In genomic region chr9:111153026-111153425, GRCm38 (mm10) we compare ENCODE assay signal across 25 mouse cellular contexts.
"Had no signal": no experiment of that assay in that cellular context is flagged by ENCODE, and none has a peak within 500 bp of the region (broad histone marks: within the 10 kb centered on the region; RNA-seq: fewer than 3 reads in every experiment).

No protein-coding gene starts in this region.

- H3K4me3 ChIP-seq: layer of hippocampus, adult 2 months; limb, embryonic 10.5 days; limb, embryonic 13.5 days; liver, embryonic 12.5 days; liver, embryonic 15.5 days; lung, embryonic 15.5 days; megakaryocyte, embryonic 14.5 days; midbrain, embryonic 10.5 days; midbrain, embryonic 13.5 days; myocyte; neural tube, embryonic 13.5 days had no signal

- H3K4me2 ChIP-seq: limb, embryonic 13.5 days; liver, embryonic 12.5 days; liver, embryonic 15.5 days; lung, embryonic 15.5 days; midbrain, embryonic 13.5 days; neural tube, embryonic 13.5 days had no signal

- H3K4me1 ChIP-seq: midbrain, embryonic 13.5 days had no signal

- H3K27me3 ChIP-seq: limb, embryonic 13.5 days; liver, embryonic 12.5 days; liver, embryonic 15.5 days; lung, embryonic 15.5 days; megakaryocyte, embryonic 14.5 days; midbrain, embryonic 13.5 days; neural tube, embryonic 13.5 days had no signal

- H3K27ac ChIP-seq: layer of hippocampus, adult 2 months; limb, embryonic 10.5 days; limb, embryonic 13.5 days; liver, embryonic 12.5 days; liver, embryonic 15.5 days; lung, embryonic 15.5 days; midbrain, embryonic 10.5 days; midbrain, embryonic 13.5 days; neural tube, embryonic 13.5 days; stomach, postnatal 0 days had no signal

- DNase-seq: kidney, adult 9 months; kidney, postnatal 14 days; layer of hippocampus, adult 9-11 months; liver; lung, adult 18-20 months; lung, postnatal 10 days; lung, postnatal 36 days; right cerebral cortex, adult 18-20 months; right cerebral cortex, postnatal 14 days; right cerebral cortex, postnatal 4 days; thymus, adult 2 months; thymus, postnatal 14 days; thymus, postnatal 4 days had no signal

- H3K9ac ChIP-seq: limb, embryonic 13.5 days; liver, embryonic 12.5 days; liver, embryonic 15.5 days; lung, embryonic 15.5 days; midbrain, embryonic 13.5 days; neural tube, embryonic 13.5 days had no signal

- H3K9me3 ChIP-seq: limb, embryonic 10.5 days; limb, embryonic 13.5 days; liver, embryonic 12.5 days; liver, embryonic 15.5 days; lung, embryonic 15.5 days; megakaryocyte, embryonic 14.5 days; midbrain, embryonic 10.5 days; midbrain, embryonic 13.5 days; neural tube, embryonic 13.5 days had no signal

- H3K36me3 ChIP-seq: limb, embryonic 13.5 days; liver, embryonic 12.5 days; liver, embryonic 15.5 days; lung, embryonic 15.5 days; midbrain, embryonic 10.5 days; midbrain, embryonic 13.5 days; neural tube, embryonic 13.5 days had no signal
